Mouse (Mus musculus) megakaryocyte, embryonic 14.5 days (primary cell): ENCODE data around the gene Ctsa. TPM values are rescaled to one million over a fixed set of nuclear protein-coding genes. Genes with fewer than 3 reads are reported as not detected.

ENCODE experiments used
- H3K27me3 ChIP-seq: replicated peaks from 2 replicates; pipeline ENCODE3; 2012; ENCODE audit warnings: inconsistent platforms
- H3K36me3 ChIP-seq: replicated peaks from 2 replicates; pipeline ENCODE3; 2012; ENCODE audit warnings: low read length, inconsistent platforms, mixed read lengths
- H3K4me1 ChIP-seq: 2 replicates; pipeline ENCODE4 v1.6.1; 2012; ENCODE audit warnings: inconsistent platforms
- H3K4me3 ChIP-seq: replicated peaks from 2 replicates; pipeline ENCODE3; 2012; ENCODE audit warnings: moderate library complexity, mild to moderate bottlenecking, inconsistent platforms
- H3K9me3 ChIP-seq: 2 replicates; pipeline ENCODE4 v1.6.1; 2012; ENCODE audit warnings: inconsistent platforms
- FLI1 ChIP-seq: IDR thresholded peaks from 2 replicates; pipeline ENCODE4 v1.6.1; 2012; ENCODE audit warnings: low read length, inconsistent platforms, mixed read lengths
- GATA1 ChIP-seq: IDR thresholded peaks from 3 replicates; pipeline ENCODE4 v1.6.1; 2012; ENCODE audit warnings: mixed read lengths, low read length, inconsistent platforms, borderline replicate concordance
- polyA plus RNA-seq: library from polyadenylated mRNA; stranded (reverse); fragments of >175 nt; gene quantifications from 2 replicates; pipeline ENCODE4 v1.2.3, GENCODE M21; 2012; ENCODE audit warnings: low replicate concordance; ENCODE audit not compliant: insufficient read depth

Gene Ctsa
- polyA plus RNA-seq, 1 experiment = 694 TPM

DNA sequence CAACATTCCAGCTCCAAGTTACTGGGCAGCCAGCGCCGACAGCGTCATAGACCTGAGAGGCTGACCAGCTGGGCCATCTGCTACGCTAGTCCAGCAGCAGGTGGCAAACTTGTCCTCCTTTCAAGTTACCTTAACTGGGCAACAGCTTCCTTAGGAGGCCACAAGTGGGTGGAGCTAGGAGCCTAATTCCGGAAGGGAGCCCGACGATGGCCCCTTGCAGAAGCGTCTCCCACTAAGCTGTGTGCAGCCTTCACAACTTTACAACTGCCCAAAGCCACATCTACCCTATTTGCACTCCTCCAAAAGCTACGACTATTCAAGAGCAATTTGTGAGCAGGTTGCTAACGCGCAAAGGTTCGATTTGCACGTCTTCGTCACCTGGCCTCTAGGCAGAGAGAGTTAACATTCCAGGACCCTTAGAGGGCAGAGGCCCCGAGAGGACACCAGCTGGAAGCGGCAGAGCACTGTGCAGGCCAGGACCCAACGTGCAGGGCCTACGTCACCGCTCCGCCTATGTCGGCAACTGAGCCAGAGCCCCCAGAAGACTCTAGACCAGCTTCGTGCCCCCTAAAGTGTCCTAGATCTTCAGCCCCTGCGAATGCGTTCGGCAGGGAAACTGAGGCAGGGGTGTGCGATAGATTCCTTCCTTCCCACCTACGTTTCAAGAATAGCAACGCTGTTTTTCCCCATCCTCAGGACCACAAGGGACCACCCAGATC lies 46.0 kb downstream of the Ctsa start:
- no peak for TF ChIP-seq FLI1
- no peak for TF ChIP-seq GATA1
- no peaks in the 10 kb centered on the region for H3K27me3 ChIP-seq

DNA sequence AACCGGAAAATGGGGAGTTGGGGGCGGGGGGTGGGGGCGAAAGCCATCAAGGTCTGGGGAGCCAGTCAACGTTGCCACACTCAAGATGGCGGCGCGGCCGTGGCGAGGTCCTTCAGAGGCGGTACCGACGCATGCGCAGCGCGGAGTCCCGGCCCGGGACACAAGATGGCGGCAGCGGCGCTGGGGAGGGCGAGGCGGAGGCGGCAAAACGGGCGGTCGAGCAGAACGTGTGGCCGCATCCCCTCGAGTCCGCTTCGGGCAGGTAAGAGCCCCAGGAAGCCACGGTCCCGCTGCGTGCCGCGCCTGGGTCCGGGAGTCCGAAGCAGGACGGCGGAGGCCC lies 46.5 kb downstream of the Ctsa start, which contains the start of gene Pcif1:
Pcif1 (plus strand) TSS at position 77 of the 340 bp plus-strand sequence.
- Histone ChIP-seq H3K4me1 (peaks cover 47% of the 10 kb centered on the region), H3K4me3 (peak within 1 kb of the TSS; percentile 97), H3K27me3 (no peaks in the 10 kb centered on the region), H3K9me3 (no peaks in the 10 kb centered on the region), H3K36me3 (peaks cover 24% of the 10 kb centered on the region)
- no peak for TF ChIP-seq GATA1
- no peak for TF ChIP-seq FLI1

More for the DNA sequence above, 46.0 kb downstream of the Ctsa start:
- Histone ChIP-seq H3K4me3 (peak overlapping the region; percentile 97), H3K36me3 (peaks cover 19% of the 10 kb centered on the region), H3K4me1 (peaks cover 53% of the 10 kb centered on the region), H3K9me3 (no peaks in the 10 kb centered on the region)

DNA sequence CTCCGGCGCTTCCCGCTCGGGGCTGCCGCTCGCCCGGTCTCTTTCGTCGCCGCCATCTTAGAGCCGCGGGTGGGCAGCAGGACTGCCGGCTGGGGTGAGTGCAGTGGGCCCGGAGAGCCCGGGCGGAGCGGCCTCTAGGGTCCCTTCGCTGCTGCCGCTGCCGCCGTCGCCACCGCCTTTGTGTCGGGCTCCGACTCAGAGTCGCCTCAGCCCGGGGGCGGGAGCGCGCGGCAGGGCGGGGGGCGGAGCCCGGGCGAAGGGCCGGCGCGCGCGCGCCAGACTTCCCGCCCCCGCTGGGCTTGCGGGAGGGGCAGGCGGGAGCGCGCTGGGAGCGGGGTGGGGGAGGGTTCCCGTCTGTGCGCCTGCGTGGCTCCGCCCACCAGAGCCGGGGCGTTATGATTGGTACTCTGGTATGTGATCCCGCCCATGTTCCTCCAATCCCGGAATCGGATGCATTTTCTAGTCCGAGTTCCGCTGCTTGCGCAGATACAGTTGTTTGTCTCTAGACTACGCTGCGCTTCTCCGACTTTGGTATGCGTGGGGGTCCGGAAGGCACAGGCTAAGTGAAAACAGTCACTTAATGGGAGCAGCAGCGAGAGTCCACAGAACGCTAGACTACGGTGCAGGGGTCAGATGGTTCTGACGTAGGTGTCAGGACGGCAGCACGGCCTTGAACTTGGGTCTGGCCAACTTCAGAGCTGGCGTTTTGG lies 47.0 kb downstream of the Ctsa start:
- peaks cover 30% of the 10 kb centered on the region for H3K36me3 ChIP-seq
- peak overlapping the region; percentile 97 for H3K4me3 ChIP-seq
- TF ChIP-seq FLI1 (no peak), GATA1 (no peak)
- H3K4me1 ChIP-seq = peaks cover 42% of the 10 kb centered on the region
- no peaks in the 10 kb centered on the region for H3K9me3 ChIP-seq
- H3K27me3 ChIP-seq = no peaks in the 10 kb centered on the region

DNA sequence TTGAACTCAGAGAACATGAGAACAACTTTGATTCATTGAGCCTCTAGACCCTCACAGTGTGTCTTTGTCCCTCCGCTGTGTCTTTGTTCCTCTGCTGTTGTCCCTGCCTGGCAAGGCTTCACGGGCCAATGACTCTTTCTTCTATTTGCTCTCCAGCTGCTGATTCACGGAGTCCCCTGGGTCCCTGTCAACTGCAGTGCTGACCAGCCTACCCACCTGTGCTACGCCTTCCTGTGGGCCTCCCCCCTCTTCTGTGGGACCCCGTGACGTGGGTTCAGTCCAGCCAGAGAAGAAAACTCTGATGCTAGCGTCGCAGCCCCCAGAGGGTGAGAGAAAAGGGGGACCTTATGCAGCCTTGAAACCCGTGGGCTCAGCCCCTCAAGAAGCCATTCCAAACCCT lies 49.9 kb downstream of the Ctsa start:
- H3K4me1 ChIP-seq = peaks cover 20% of the 10 kb centered on the region
- H3K27me3 ChIP-seq = no peaks in the 10 kb centered on the region
- no peaks in the 10 kb centered on the region for H3K9me3 ChIP-seq
- TF ChIP-seq FLI1 (no peak), GATA1 (no peak)
- peaks cover 53% of the 10 kb centered on the region for H3K36me3 ChIP-seq
- H3K4me3 ChIP-seq = no peak overlapping the region

DNA sequence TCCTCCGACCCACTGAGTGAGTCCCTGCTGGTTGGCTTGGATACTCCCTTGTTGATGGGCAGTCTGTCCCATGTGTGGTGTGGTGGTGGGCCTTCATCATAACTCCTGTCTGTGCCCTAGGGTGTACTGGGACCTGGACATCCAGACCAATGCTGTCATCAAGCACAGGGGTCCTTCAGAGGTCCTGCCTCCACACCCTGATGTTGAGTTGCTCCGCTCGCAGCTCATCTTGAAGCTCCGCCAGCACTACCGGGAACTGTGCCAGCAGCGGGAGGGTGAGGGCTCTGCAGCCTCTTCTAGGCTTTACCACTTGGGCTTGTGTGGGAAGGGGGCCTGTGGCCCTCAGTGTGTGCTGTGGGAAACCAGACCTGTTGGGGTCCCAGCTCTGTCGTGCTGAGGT lies 53.1 kb downstream of the Ctsa start:
- TF ChIP-seq GATA1 (no peak), FLI1 (no peak)
- Histone ChIP-seq H3K9me3 (no peaks in the 10 kb centered on the region), H3K36me3 (peaks cover 84% of the 10 kb centered on the region), H3K27me3 (no peaks in the 10 kb centered on the region), H3K4me1 (peaks cover 21% of the 10 kb centered on the region), H3K4me3 (no peak overlapping the region)

DNA sequence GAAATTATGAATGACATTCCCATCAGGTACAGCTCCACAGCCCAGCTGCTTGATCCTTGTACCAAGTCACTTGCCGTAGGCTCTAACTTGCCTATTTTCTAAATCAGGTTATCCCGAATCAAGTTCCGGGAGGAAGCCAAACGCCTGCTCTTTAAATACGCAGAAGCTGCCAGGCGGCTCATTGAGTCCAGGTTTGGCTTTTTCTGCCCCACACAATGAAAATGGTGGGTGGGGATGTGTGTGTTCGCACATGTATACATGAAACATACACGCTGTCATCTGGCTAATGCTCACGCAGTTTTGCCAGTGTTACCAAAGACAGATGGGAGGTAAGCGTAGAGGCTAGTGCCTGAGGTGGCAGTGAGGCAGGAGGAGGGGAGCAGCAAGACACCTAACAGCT lies 53.9 kb downstream of the Ctsa start:
- Histone ChIP-seq H3K4me1 (peaks cover 15% of the 10 kb centered on the region), H3K4me3 (no peak overlapping the region), H3K9me3 (no peaks in the 10 kb centered on the region), H3K36me3 (peaks cover 93% of the 10 kb centered on the region), H3K27me3 (no peaks in the 10 kb centered on the region)
- no peak for TF ChIP-seq FLI1
- TF ChIP-seq GATA1 = no peak

DNA sequence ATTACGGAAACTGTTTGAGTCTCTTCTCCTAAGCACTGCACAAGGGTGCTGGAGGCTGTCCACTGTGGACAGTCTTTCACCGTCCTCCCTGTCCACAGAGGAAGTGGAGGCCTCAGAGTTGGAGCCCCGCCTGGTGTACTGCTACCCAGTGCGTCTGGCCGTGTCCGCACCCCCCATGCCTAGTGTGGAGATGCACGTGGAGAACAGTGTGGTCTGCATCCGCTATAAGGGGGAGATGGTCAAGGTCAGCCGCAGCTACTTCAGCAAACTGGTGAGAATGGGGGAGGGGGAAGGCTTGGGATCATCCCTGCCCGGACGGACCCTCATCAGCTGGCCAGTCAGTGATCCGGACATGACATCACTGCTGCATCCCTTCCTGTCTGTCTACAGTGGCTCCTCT lies 56.3 kb downstream of the Ctsa start:
- peaks cover 100% of the 10 kb centered on the region for H3K36me3 ChIP-seq
- no peak for TF ChIP-seq GATA1
- H3K27me3 ChIP-seq = no peaks in the 10 kb centered on the region
- peak overlapping the region; percentile 29 for H3K4me3 ChIP-seq
- no peaks in the 10 kb centered on the region for H3K9me3 ChIP-seq
- peaks cover 35% of the 10 kb centered on the region for H3K4me1 ChIP-seq

DNA sequence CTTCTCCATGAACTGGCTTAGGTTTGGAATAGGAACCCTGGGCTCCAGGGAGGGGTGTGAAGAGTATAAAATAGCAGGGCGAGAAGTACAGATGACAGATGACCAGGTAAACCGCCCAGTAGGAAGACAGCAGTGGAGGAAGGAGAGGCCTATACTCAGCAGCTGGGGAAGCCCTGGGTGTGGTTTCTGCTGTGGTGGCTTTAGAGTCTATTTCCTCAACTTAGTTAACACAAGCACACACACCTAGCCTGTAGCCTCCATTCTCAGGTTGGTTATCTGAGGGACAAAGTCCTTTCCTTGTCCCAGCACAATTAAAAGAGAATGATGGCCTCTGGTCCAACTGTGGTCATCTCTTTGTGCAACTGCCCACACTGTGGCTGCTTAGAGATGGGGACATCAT lies 57.3 kb downstream of the Ctsa start:
- no peak for TF ChIP-seq FLI1
- no peak for TF ChIP-seq GATA1
- peaks cover 100% of the 10 kb centered on the region for H3K36me3 ChIP-seq
- peaks cover 45% of the 10 kb centered on the region for H3K4me1 ChIP-seq
- no peaks in the 10 kb centered on the region for H3K27me3 ChIP-seq
- H3K4me3 ChIP-seq = no peak overlapping the region
- H3K9me3 ChIP-seq = no peaks in the 10 kb centered on the region

Other genes starting within 250 kb of the Ctsa start
- not detected in 2 replicates for gene Wfdc6a, start 247.4 kb upstream of the Ctsa start, polyA plus RNA-seq
- gene Eppin, start 239.3 kb upstream of the Ctsa start, polyA plus RNA-seq = not detected in 2 replicates
- gene Wfdc6b, start 219.4 kb upstream of the Ctsa start, polyA plus RNA-seq = not detected in 2 replicates
- 0.68 TPM in 1 of 2 replicates, not detected in the other for gene Wfdc8, start 219.2 kb upstream of the Ctsa start, polyA plus RNA-seq
- gene Wfdc16, start 194.1 kb upstream of the Ctsa start, polyA plus RNA-seq = not detected in 2 replicates
- gene Wfdc10, start 176.8 kb upstream of the Ctsa start, polyA plus RNA-seq = not detected in 2 replicates
- not detected in 2 replicates for gene Wfdc9, start 176.3 kb upstream of the Ctsa start, polyA plus RNA-seq
- not detected in 2 replicates for gene Wfdc11, start 158.8 kb upstream of the Ctsa start, polyA plus RNA-seq
- not detected in 2 replicates for gene Wfdc13, start 147.8 kb upstream of the Ctsa start, polyA plus RNA-seq
- gene Spint4, start 134.4 kb upstream of the Ctsa start, polyA plus RNA-seq = not detected in 2 replicates
- not detected in 2 replicates for gene Spint5, start 117.6 kb upstream of the Ctsa start, polyA plus RNA-seq
- not detected in 2 replicates for gene Wfdc3, start 86.9 kb upstream of the Ctsa start, polyA plus RNA-seq
- gene Dnttip1, start 86.9 kb upstream of the Ctsa start, polyA plus RNA-seq = 41.6 and 49.2 TPM in 2 replicates
- gene Ube2c, start 63.0 kb upstream of the Ctsa start, polyA plus RNA-seq = 43.1 and 121 TPM in 2 replicates
- gene Tnnc2, start 52.9 kb upstream of the Ctsa start, polyA plus RNA-seq = not detected in 2 replicates
- 7.7 and 9.9 TPM in 2 replicates for gene Snx21, start 47.0 kb upstream of the Ctsa start, polyA plus RNA-seq
- gene Acot8, start 28.0 kb upstream of the Ctsa start, polyA plus RNA-seq = 63.1 and 87.6 TPM in 2 replicates
- gene Zswim3, start 27.8 kb upstream of the Ctsa start, polyA plus RNA-seq = 0.40 TPM in 1 of 2 replicates, not detected in the other
- 13.3 and 15.6 TPM in 2 replicates for gene Zswim1, start 10.2 kb upstream of the Ctsa start, polyA plus RNA-seq
- gene Spata25, start 4.3 kb upstream of the Ctsa start, polyA plus RNA-seq = not detected in 2 replicates
- 5.4 TPM in 1 of 2 replicates, not detected in the other for gene Neurl2, start 583 bp downstream of the Ctsa start, polyA plus RNA-seq
- gene Pltp, start 24.8 kb downstream of the Ctsa start, polyA plus RNA-seq = 15.1 and 146 TPM in 2 replicates
- 120 and 158 TPM in 2 replicates for gene Pcif1, start 46.4 kb downstream of the Ctsa start, polyA plus RNA-seq
- gene Zfp335, start 78.9 kb downstream of the Ctsa start, polyA plus RNA-seq = 21.8 and 45.9 TPM in 2 replicates
- 2.4 TPM in 1 of 2 replicates, not detected in the other for gene Mmp9, start 107.9 kb downstream of the Ctsa start, polyA plus RNA-seq
- gene Slc12a5, start 127.9 kb downstream of the Ctsa start, polyA plus RNA-seq = 0.47 and 0.89 TPM in 2 replicates
- 19.6 and 47.5 TPM in 2 replicates for gene Ncoa5, start 202.0 kb downstream of the Ctsa start, polyA plus RNA-seq
- 0.12 TPM in 1 of 2 replicates, not detected in the other for gene Cd40, start 222.8 kb downstream of the Ctsa start, polyA plus RNA-seq